In genomic region chr8:85142516-85142915, GRCm38 (mm10) we compare ENCODE assay signal across 13 mouse cellular contexts. TPM values are rescaled to one million over a fixed set of nuclear protein-coding genes. Genes with fewer than 3 reads are reported as not detected.
DNase-seq lines count a peak whose midpoint lies in the region; ATAC-seq lines count a peak whose summit lies in the region.
"Had no signal": no experiment of that assay in that cellular context is flagged by ENCODE, and none has a peak within 500 bp of the region (broad histone marks: within the 10 kb centered on the region; RNA-seq: fewer than 3 reads in every experiment).

No protein-coding gene starts in this region.

- peak; percentile 61 for ATAC-seq in monocyte, adult 5-6 weeks (replicated peaks; ENCODE audit: insufficient number of reproducible peaks, low FRiP score, low TSS enrichment, poor library complexity, severe bottlenecking)
- ATAC-seq: intestine, embryonic 16.5 days had no signal

- DNase-seq in heart, adult 18-20 months = peak; percentile 9 to 60
- no peak for DNase-seq in heart, postnatal 4 days
- peak; percentile 23 for DNase-seq in lung, postnatal 25 days (ENCODE audit: low spot score)
- DNase-seq in lung, postnatal 14 days = no peak
- peak; percentile 45 for DNase-seq in brain, adult 2 months (ENCODE audit: low read depth, low spot score)
- no peak for DNase-seq in left cerebral cortex, adult 18-20 months (ENCODE audit: low spot score in 2 of 2)
- no peak for DNase-seq in left cerebral cortex, adult 8-10 months (ENCODE audit: low spot score in 2 of 2)
- DNase-seq: kidney, postnatal 25 days; liver, embryonic 13.5 days had no signal

RNA-seq across cellular contexts. Expression of gene Cks1brt, which starts 9.2 kb away (rescaled TPM):
- not detected for total RNA-seq in heart, adult 18-20 months (2021)
- not detected for total RNA-seq in heart, postnatal 4 days (2021)
- total RNA-seq in monocyte, adult 5-6 weeks (2017) = not detected in 3 replicates
- not detected for total RNA-seq in left cerebral cortex, adult 18-20 months (2021)
- not detected for total RNA-seq in left cerebral cortex, adult 8-10 months (2022)
- total RNA-seq: adrenal gland, adult 18-20 months; left cerebral cortex, postnatal 10 days had no signal

RNA-seq across cellular contexts. Expression of gene Zfp791, which starts 19.6 kb away (rescaled TPM):
- 1 to 10 TPM; 1.7 to 2.4 TPM for total RNA-seq in heart, adult 18-20 months (2021)
- 1 to 10 TPM; 1.5 to 2.0 TPM for total RNA-seq in heart, postnatal 4 days (2021)
- total RNA-seq in monocyte, adult 5-6 weeks (2017) = not detected in 3 replicates
- total RNA-seq in left cerebral cortex, adult 18-20 months (2021) = 1 to 10 TPM; 7.8 to 8.8 TPM
- total RNA-seq in left cerebral cortex, adult 8-10 months (2022) = 10 to 100 TPM in 1 of 4 experiments, 1 to 10 TPM in 3; 6.5 to 10.2 (median 8.2) TPM

RNA-seq across cellular contexts. Expression of gene Man2b1, which starts 59.4 kb away (rescaled TPM):
- 10 to 100 TPM; 27.6 to 27.7 TPM for total RNA-seq in heart, adult 18-20 months (2021)
- 10 to 100 TPM; 26.5 to 29.9 TPM for total RNA-seq in heart, postnatal 4 days (2021)
- 116 to 188 TPM (median 183 TPM) in 3 replicates for total RNA-seq in monocyte, adult 5-6 weeks (2017)
- 10 to 100 TPM; 30.8 to 36.9 TPM for total RNA-seq in left cerebral cortex, adult 18-20 months (2021)
- total RNA-seq in left cerebral cortex, adult 8-10 months (2022) = 10 to 100 TPM; 33.3 to 74.2 (median 49.2) TPM

Comparison
In these comparisons a context has a peak if more than half of its experiments do, and no peak if none do; other contexts are left out.
1. DNase-seq: peak in heart, adult 18-20 months (2 of 2), lung, postnatal 25 days (single experiment) and brain, adult 2 months (single experiment); none in heart, postnatal 4 days (single experiment), lung, postnatal 14 days (single experiment), left cerebral cortex, adult 18-20 months (0 of 2) and left cerebral cortex, adult 8-10 months (0 of 2).